Mouse (Mus musculus): Measurements from ENCODE around the gene Slc22a22. TPM values are rescaled to one million over a fixed set of nuclear protein-coding genes. Genes with fewer than 3 reads are reported as not detected.

Slc22a22 gene
- polyA plus RNA-seq, 1 experiment from 2014 or later: not detected

DNA sequence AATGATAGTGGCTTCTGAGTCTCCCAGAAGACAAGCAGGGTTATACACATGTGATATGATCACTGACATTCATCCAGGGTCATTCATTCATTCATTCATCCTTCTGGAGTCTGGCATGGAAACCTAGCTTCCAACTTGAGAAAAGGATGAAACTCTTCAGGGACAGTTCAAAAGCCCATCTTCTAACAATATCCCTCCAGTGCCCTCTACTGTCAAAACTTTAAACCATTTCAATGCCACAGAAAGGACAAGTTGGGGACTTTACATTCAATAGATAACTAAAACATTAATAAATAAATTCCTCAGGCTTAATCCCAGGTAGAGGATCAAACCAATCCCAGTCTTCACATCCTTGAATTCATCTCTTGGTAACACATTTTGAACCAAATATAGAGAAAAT lies 247.0 kb downstream of the Slc22a22 start:
- H3K9me3 ChIP-seq (ENCODE audit: low read length): no peaks in the 10 kb centered on the region
- ATAC-seq (no peak), DNase-seq (no peak)
- no peak overlapping the region for H3K4me3 ChIP-seq (ENCODE audit: low read depth, low read length)
- H3K27me3 ChIP-seq (ENCODE audit: insufficient read depth, low read length): no peaks in the 10 kb centered on the region
- H3K9ac ChIP-seq (replicated peaks): no peak overlapping the region
- H3K4me2 ChIP-seq (ENCODE audit: low read depth, low read length): no peak overlapping the region
- H3K36me3 ChIP-seq (replicated peaks; ENCODE audit: insufficient read depth, low read length): no peaks in the 10 kb centered on the region
- no peak overlapping the region for H3K27ac ChIP-seq (ENCODE audit: low read depth)
- TF ChIP-seq CTCF (IDR thresholded peaks at IDR 0.05; ENCODE audit: low read depth): no peak
- TF ChIP-seq EP300 (IDR thresholded peaks at IDR 0.05; ENCODE audit: low read depth): no peak
- H3K4me1 ChIP-seq (ENCODE audit: insufficient read depth): no peaks in the 10 kb centered on the region

DNA sequence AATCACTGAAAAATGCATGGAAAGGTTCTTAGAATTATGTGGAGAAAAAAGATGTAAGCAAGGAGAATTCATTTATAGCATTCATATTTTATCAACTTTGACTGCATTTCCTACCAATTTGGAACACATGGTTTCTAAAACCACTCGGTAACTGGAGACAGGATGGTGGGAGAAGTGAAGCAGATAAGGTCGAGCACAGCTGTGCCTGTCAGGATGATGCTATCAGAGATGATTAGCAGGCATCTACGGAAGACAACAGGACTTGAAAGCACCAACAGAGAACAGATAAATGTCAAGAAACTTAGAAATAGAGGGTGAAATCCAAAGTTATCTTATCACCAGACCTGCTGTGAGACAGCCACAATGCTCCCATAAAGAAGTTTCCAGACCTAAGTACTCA lies 272.1 kb downstream of the Slc22a22 start:
- DNase-seq: no peak
- H3K4me3 ChIP-seq (ENCODE audit: low read depth, low read length): no peak overlapping the region
- 21% methylated on average over 3 of the region's 3 CpGs for WGBS (ENCODE audit: insufficient replicate concordance)
- H3K9me3 ChIP-seq (ENCODE audit: low read length): no peaks in the 10 kb centered on the region
- no peak for TF ChIP-seq EP300 (IDR thresholded peaks at IDR 0.05; ENCODE audit: low read depth)
- TF ChIP-seq CTCF (IDR thresholded peaks at IDR 0.05; ENCODE audit: low read depth): no peak
- H3K4me1 ChIP-seq (ENCODE audit: insufficient read depth): no peaks in the 10 kb centered on the region
- ATAC-seq: no peak
- H3K27me3 ChIP-seq (ENCODE audit: insufficient read depth, low read length): no peaks in the 10 kb centered on the region
- H3K36me3 ChIP-seq (replicated peaks; ENCODE audit: insufficient read depth, low read length): no peaks in the 10 kb centered on the region
- no peak overlapping the region for H3K9ac ChIP-seq (replicated peaks)
- no peak overlapping the region for H3K27ac ChIP-seq (ENCODE audit: low read depth)
- no peak overlapping the region for H3K4me2 ChIP-seq (ENCODE audit: low read depth, low read length)

DNA sequence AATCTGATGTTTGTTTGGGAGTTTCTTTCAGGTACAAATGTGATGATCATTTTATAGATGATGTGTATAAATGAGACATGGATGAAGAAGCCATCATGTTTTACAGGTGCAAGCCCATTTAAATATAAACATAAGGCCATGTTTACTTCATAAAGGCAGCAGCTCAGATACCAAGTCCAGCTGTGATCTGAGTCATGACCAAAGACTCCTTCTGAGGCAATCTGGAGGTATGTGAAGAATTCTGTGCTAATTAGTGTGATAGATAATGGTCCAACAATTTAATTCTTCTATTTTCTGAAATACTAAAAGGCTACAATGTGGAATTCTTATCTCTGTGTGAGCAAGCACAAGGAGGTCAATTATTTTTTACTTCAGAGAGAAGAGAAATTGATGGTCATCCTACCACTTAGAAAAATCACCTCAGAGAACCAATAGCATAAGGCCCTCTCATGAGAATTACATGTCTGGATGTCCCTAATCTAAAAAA lies 272.9 kb downstream of the Slc22a22 start:
- TF ChIP-seq EP300 (IDR thresholded peaks at IDR 0.05; ENCODE audit: low read depth): no peak
- no peak for TF ChIP-seq CTCF (IDR thresholded peaks at IDR 0.05; ENCODE audit: low read depth)
- H3K4me2 ChIP-seq (ENCODE audit: low read depth, low read length): no peak overlapping the region
- H3K27me3 ChIP-seq (ENCODE audit: insufficient read depth, low read length): no peaks in the 10 kb centered on the region
- no peak overlapping the region for H3K27ac ChIP-seq (ENCODE audit: low read depth)
- H3K36me3 ChIP-seq (replicated peaks; ENCODE audit: insufficient read depth, low read length): no peaks in the 10 kb centered on the region
- no peak overlapping the region for H3K9ac ChIP-seq (replicated peaks)
- no peaks in the 10 kb centered on the region for H3K4me1 ChIP-seq (ENCODE audit: insufficient read depth)
- ATAC-seq: no peak
- H3K4me3 ChIP-seq (ENCODE audit: low read depth, low read length): no peak overlapping the region
- no peak for DNase-seq
- H3K9me3 ChIP-seq (ENCODE audit: low read length): no peaks in the 10 kb centered on the region

Data from liver, postnatal 0 days (tissue).